Mouse (Mus musculus): Measurements from ENCODE around the gene Olfr1388.
"Not testable (repeated sequence)": the region's sequence is repeated elsewhere in the genome, so short reads cannot be mapped to it uniquely, and the experiment has no call there.

The Olfr1388 gene

DNA sequence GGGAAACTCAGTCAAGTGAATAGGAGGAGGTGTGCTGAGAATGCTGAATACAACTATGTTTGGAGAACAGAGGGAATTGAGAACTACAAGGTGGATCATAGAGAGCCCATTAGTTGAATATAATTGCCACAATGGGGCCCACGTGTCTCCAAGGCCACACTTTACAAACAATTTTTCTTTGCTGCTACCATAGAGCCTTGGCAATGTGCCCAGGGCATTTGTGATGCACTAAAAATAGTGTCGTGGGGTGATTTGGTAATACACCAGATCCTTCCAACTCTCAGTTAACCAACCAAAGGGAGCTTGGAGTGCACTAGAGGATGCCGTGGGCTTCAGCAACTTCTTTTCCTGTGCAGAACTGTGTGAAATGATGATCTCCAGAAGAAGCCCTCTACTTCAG lies at the start of gene Olfr1388:
Gene Olfr1388, plus strand, starts transcription at position 214 of the 400 bp plus-strand sequence.
- DNase-seq (ENCODE audit: low spot score) = no peak

DNA sequence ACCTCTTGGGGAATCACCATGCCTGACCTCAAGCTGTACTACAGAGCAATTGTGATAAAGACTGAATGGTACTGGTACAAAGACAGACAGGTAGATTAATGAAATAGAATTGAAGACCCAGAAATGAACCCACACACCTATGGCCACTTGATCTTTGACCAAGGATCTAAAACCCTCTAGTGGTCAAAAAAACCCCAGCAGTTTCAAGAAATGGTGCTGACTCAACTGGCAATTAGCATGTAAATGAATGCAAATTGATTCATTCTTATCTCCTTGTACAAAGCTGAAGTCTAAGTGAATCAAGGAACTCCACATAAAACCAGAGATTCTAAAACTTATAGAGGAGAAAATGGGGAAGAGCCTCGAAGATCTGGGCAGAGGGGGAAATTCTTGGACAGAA lies 43.7 kb upstream of the Olfr1388 start:
- DNase-seq (ENCODE audit: low spot score) = not testable (repeated sequence)

DNA sequence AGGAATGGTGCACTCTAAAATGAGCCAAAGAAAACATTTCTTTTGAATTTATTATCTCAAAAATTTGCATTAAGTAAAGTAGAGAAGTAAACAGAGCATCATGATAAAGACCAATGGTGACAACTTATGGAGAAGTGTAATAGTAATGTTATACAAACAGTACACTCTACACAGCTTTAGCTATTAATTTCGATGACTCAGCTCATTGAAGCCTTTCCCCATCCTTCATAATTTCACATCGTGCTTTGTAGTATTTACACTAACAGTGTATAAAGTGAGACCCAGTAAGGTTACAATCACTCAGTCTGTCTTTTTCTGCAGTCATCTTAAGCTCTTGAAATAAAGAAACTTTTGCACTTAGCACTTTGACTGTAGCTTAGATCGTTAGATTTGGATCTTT lies 29.6 kb upstream of the Olfr1388 start:
- DNase-seq (ENCODE audit: low spot score) = no peak

GRCm38 (mm10) chr11:49410540-49410939 lies 25.9 kb upstream of the Olfr1388 start:
- DNase-seq (ENCODE audit: low spot score) = no peak

- DNase-seq (ENCODE audit: low spot score) = no peak
Measured at GRCm38 (mm10) chr11:49422767-49423166, 13.7 kb upstream of the Olfr1388 start, which contains the start of gene Olfr1389. Gene Olfr1389 (plus strand): TSS chr11:49423067.

GRCm38 (mm10) chr11:49425257-49425927 lies 11.0 kb upstream of the Olfr1388 start:
- no peak for DNase-seq (ENCODE audit: low spot score)

- DNase-seq (ENCODE audit: low spot score) = no peak
Measured at GRCm38 (mm10) chr11:49429641-49430040, 6.8 kb upstream of the Olfr1388 start.

DNA sequence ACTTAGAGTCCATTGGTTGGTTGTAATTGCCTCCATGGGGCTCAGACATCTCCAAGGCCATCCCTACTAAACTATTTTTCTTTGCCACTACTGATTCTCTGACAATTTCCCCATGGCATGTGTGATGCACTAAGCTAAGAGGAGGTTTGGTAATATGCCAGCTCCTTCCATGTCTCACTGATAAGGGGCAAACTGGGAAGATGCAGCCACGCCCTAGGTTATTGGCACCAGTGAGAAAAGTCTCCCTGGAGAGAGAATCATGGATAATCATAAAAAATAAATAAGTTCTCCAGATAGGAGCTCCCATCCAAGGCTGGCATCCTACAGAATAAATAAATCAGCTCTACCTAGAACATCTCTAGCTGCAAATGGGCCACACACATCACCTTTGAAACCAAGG lies 18.6 kb downstream of the Olfr1388 start, which contains the start of gene Olfr1387:
Gene Olfr1387, plus strand, starts transcription at position 301 of the 400 bp plus-strand sequence.
- no peak for DNase-seq (ENCODE audit: low spot score)

DNA sequence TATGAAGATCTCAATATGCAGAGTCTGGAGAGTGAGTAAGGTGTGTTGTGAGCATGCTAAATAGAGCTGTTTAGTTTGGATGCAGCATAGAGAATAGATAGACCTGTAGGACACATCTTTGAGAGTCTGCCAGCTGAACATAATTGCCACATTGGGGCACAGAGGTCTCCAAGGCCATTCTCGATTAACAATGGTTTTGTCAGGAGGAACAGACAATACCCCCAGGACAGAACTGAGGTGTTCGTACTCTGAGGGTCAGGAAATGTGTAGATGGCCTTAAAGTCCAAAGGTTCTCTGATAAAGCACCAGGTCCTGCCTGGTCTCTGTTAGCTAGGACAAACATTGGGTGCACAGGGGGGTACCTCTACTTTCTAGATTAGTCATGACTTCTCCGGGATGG lies 28.3 kb downstream of the Olfr1388 start, which contains the start of gene Olfr1386:
Gene Olfr1386, plus strand, starts transcription at position 301 of the 400 bp plus-strand sequence.
- not testable (repeated sequence) for DNase-seq (ENCODE audit: low spot score)

DNA sequence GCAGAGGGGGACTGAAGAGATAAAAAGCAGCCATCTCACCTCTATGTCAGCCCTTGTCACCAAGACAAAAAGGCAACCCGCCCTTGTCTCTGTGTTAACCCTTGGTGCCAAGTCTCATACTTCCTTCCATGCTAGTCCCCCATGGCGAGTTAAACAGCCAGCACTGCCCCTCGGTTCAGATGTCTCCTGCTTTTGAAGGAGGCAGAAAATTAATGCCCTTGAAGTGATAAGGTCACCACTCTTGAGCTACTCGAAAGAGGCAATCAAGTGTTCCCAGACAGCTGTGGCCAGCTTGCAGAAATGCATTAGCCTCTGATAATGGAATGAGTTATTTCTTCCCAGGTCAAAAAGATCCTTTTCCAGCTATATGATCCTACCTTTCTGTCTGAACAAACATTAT lies 49.5 kb downstream of the Olfr1388 start:
- DNase-seq (ENCODE audit: low spot score) = no peak

GRCm38 (mm10) chr11:49488770-49489169 lies 52.3 kb downstream of the Olfr1388 start, which contains the start of gene Olfr1385:
Gene Olfr1385 (plus strand): TSS chr11:49489070.
- not testable (repeated sequence) for DNase-seq (ENCODE audit: low spot score)
